Mouse (Mus musculus) embryonic facial prominence, embryonic 11.5 days (tissue): ENCODE results near the gene Hmcn2. TPM values are rescaled to one million over a fixed set of nuclear protein-coding genes. Genes with fewer than 3 reads are reported as not detected.
A peak's percentile ranks its signal among the peaks of the same experiment; 100 is the strongest.

Experiments
- ATAC-seq: fragments of 200-750 bp; cut with Nextera tagmentation; replicated peaks from 2 replicates; pipeline ENCODE4 v1.8.0; 2017; ENCODE audit warnings: low read depth; ENCODE audit not compliant: insufficient number of reproducible peaks, low FRiP score, low TSS enrichment
- DNase-seq: peaks from one replicate; pipeline ENCODE4 v3.0.0-alpha.2; 2015; ENCODE audit warnings: low spot score
- H3K27ac ChIP-seq: fragments of 300-500 bp; sonication (generic); replicated peaks from 2 replicates; pipeline ENCODE4 v1.5.1; 2014; ENCODE audit warnings: mild to moderate bottlenecking, low read depth, low read length, control low read depth
- H3K27me3 ChIP-seq: fragments of 300-500 bp; sonication (generic); 2 replicates; pipeline ENCODE4 v1.6.1; 2014; ENCODE audit warnings: mild to moderate bottlenecking, low read length, moderate library complexity, mixed read lengths; ENCODE audit not compliant: control insufficient read depth, insufficient read depth
- H3K36me3 ChIP-seq: fragments of 300-500 bp; sonication (generic); replicated peaks from 2 replicates; pipeline ENCODE4 v1.6.1; 2014; ENCODE audit warnings: low read depth, mild to moderate bottlenecking, low read length, moderate library complexity, mixed read lengths; ENCODE audit not compliant: control insufficient read depth, insufficient read depth
- H3K4me1 ChIP-seq: fragments of 300-500 bp; sonication (generic); 2 replicates; pipeline ENCODE4 v1.6.1; 2014; ENCODE audit warnings: low read length, mixed read lengths; ENCODE audit not compliant: control insufficient read depth, insufficient read depth
- H3K4me2 ChIP-seq: fragments of 300-500 bp; sonication (generic); 2 replicates; pipeline ENCODE4 v1.6.1; 2014; ENCODE audit warnings: low read depth, mild to moderate bottlenecking, control low read depth, low read length, moderate library complexity
- H3K4me3 ChIP-seq: fragments of 300-500 bp; sonication (generic); 2 replicates; pipeline ENCODE4 v1.5.1; 2014; ENCODE audit warnings: low read depth, low read length, control low read depth
- H3K9ac ChIP-seq: fragments of 300-500 bp; sonication (generic); replicated peaks from 2 replicates; pipeline ENCODE4 v1.6.1; 2014; ENCODE audit warnings: mild to moderate bottlenecking, control low read depth, low read length
- H3K9me3 ChIP-seq: fragments of 300-500 bp; sonication (generic); replicated peaks from 2 replicates; pipeline ENCODE4 v1.6.1; 2016; ENCODE audit warnings: mild to moderate bottlenecking, low read length, inconsistent platforms, mixed read lengths; ENCODE audit not compliant: control insufficient read depth
- WGBS: fragments of 180-500 bp; shearing (Covaris S2); extraction: QIAGEN DNeasy Blood & Tissue Kit; methylation state at CpG from one replicate; pipeline ENCODE4 v1.1.7; 2014; 5-methylcytosine and 5-hydroxymethylcytosine counted together
- polyA plus RNA-seq: library from polyadenylated mRNA; unstranded; fragments of >200 nt; fragmentation: Nextera tagmentation; extraction: Ambion mirVana; gene quantifications from 2 replicates; pipeline ENCODE4 v1.2.1, GENCODE M21; 2014

Gene Hmcn2
- polyA plus RNA-seq, 1 experiment from 2014 or later: 0.10 TPM

DNA sequence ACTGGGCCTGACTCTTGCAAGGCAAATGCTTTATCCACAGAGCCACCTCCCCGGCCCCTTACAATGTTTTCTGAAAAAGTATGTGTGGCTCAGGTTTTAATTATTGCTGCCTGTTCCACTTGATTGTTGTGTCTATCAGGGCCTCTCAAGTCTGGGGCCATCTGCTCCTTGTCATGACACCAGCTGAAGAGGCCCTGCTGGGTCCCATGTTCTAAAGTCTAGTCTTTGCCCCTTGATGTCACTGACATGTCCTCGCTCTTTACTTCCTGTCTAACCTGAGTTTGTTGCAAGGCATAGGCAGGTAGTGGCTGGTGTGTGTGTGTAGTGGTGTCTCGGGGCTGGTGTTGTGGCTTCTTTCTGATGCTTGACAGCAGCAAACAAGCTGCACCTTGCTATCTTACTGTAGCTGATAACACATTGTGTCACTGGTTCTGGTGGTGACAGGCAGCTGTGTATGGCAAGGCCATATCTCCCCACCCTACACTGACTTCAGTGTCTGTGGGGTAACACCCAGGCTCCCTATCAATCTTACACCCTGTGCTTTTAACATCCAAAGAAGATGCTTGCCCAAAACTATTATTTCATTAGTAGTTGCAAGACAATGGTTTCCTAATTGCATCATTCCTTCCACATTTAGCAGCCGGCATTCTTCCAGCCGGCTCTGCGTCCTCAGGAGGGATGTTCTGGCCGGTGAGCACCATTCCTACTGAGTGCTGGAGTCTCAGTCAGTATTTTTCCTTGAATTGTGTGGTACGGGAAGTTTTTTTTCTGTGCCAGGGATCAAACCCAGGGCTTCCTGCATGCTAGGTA, 27.7 kb downstream of the Hmcn2 start:
- no peak overlapping the region for H3K4me3 ChIP-seq
- ATAC-seq: no peak
- no peaks in the 10 kb centered on the region for H3K36me3 ChIP-seq
- H3K4me2 ChIP-seq: no peak overlapping the region
- no peak overlapping the region for H3K9ac ChIP-seq
- no peaks in the 10 kb centered on the region for H3K9me3 ChIP-seq
- DNase-seq: no peak
- H3K27ac ChIP-seq: no peak overlapping the region
- WGBS: 67% methylated on average over 8 of the region's 8 CpGs
- H3K4me1 ChIP-seq: no peaks in the 10 kb centered on the region
- no peaks in the 10 kb centered on the region for H3K27me3 ChIP-seq

GRCm38 (mm10) chr2:31346096-31346495, 31.9 kb downstream of the Hmcn2 start:
- WGBS: 35% methylated on average over 12 of the region's 12 CpGs
- Histone ChIP-seq H3K9ac (no peak overlapping the region), H3K9me3 (no peaks in the 10 kb centered on the region), H3K4me2 (no peak overlapping the region), H3K27me3 (no peaks in the 10 kb centered on the region), H3K4me1 (no peaks in the 10 kb centered on the region), H3K4me3 (no peak overlapping the region), H3K27ac (no peak overlapping the region), H3K36me3 (no peaks in the 10 kb centered on the region)
- DNase-seq: peak; percentile 82
- ATAC-seq: no peak

- H3K4me3 ChIP-seq: no peak overlapping the region
- WGBS: 77% methylated on average over 3 of the region's 3 CpGs
Measured at GRCm38 (mm10) chr2:31348373-31348772, 34.2 kb downstream of the Hmcn2 start.

GRCm38 (mm10) chr2:31348850-31349249, 34.6 kb downstream of the Hmcn2 start:
- 70% methylated on average over 5 of the region's 5 CpGs for WGBS
- Histone ChIP-seq H3K4me3 (no peak overlapping the region), H3K4me2 (no peak overlapping the region), H3K27ac (no peak overlapping the region), H3K36me3 (no peaks in the 10 kb centered on the region), H3K9ac (no peak overlapping the region), H3K9me3 (no peaks in the 10 kb centered on the region), H3K4me1 (no peaks in the 10 kb centered on the region), H3K27me3 (no peaks in the 10 kb centered on the region)
- DNase-seq: no peak
- no peak for ATAC-seq

More at GRCm38 (mm10) chr2:31348373-31348772, 34.2 kb downstream of the Hmcn2 start:
- Histone ChIP-seq H3K9me3 (no peaks in the 10 kb centered on the region), H3K4me2 (no peak overlapping the region), H3K4me1 (no peaks in the 10 kb centered on the region), H3K36me3 (no peaks in the 10 kb centered on the region), H3K27ac (no peak overlapping the region), H3K27me3 (no peaks in the 10 kb centered on the region), H3K9ac (no peak overlapping the region)
- DNase-seq: no peak
- no peak for ATAC-seq

DNA sequence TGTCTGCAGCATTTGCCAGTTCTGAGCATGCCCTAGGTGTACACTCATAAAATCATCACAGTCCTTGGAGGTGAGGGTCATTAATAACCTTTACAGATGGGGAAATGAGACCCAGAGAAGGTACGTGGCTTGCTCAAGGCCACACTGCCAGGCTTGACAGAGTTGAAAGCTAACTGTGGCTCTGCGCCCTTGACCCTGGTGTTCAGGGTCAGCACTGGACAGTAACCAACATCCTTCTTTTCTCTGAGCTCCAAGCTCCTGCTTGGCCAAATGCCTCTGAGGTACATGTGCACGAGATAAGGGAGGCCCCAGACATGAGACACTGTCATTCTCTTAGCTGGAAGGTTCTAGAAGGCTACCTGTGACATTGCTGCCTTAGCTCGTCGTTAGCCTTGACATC, 42.6 kb downstream of the Hmcn2 start:
- no peaks in the 10 kb centered on the region for H3K36me3 ChIP-seq
- no peak overlapping the region for H3K4me2 ChIP-seq
- no peaks in the 10 kb centered on the region for H3K27me3 ChIP-seq
- ATAC-seq (no peak), DNase-seq (no peak)
- H3K9ac ChIP-seq: no peak overlapping the region
- H3K9me3 ChIP-seq: no peaks in the 10 kb centered on the region
- H3K4me3 ChIP-seq: no peak overlapping the region
- 83% methylated on average over 5 of the region's 5 CpGs for WGBS
- H3K27ac ChIP-seq: no peak overlapping the region
- H3K4me1 ChIP-seq: no peaks in the 10 kb centered on the region

DNA sequence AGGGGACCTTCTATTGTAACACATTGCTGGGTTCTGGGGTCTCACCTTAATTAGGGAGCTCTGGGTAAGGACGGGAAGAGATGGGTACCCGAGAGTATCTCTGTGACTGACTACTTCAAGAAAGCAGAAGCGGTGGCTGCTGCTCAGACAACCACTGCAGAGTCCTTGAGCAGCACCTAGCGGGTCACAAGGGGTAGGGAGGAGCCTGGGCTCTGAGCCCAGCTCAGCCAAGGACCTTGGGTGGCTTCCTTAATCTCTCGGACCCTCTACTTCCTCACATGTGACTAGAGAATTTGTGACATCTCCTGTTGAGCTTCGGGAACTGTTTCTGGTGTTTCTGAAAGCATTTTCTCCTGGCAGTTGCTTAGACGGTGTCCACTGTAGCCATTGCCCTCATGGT, 45.1 kb downstream of the Hmcn2 start:
- no peaks in the 10 kb centered on the region for H3K9me3 ChIP-seq
- no peak for DNase-seq
- no peaks in the 10 kb centered on the region for H3K36me3 ChIP-seq
- no peaks in the 10 kb centered on the region for H3K4me1 ChIP-seq
- no peak overlapping the region for H3K27ac ChIP-seq
- 81% methylated on average over 7 of the region's 7 CpGs for WGBS
- no peaks in the 10 kb centered on the region for H3K27me3 ChIP-seq
- H3K4me2 ChIP-seq: no peak overlapping the region
- no peak overlapping the region for H3K9ac ChIP-seq
- no peak for ATAC-seq
- no peak overlapping the region for H3K4me3 ChIP-seq

- Histone ChIP-seq H3K9me3 (no peaks in the 10 kb centered on the region), H3K9ac (no peak overlapping the region), H3K4me2 (no peak overlapping the region), H3K27me3 (no peaks in the 10 kb centered on the region), H3K36me3 (no peaks in the 10 kb centered on the region), H3K4me1 (no peaks in the 10 kb centered on the region), H3K27ac (no peak overlapping the region), H3K4me3 (no peak overlapping the region)
- no peak for ATAC-seq
- 72% methylated on average over 7 of the region's 7 CpGs for WGBS
- DNase-seq: no peak
Measured at GRCm38 (mm10) chr2:31367186-31367585, 53.0 kb downstream of the Hmcn2 start.

- Histone ChIP-seq H3K4me2 (no peak overlapping the region), H3K36me3 (no peaks in the 10 kb centered on the region), H3K27me3 (no peaks in the 10 kb centered on the region), H3K4me3 (no peak overlapping the region), H3K9ac (no peak overlapping the region), H3K4me1 (no peaks in the 10 kb centered on the region), H3K27ac (no peak overlapping the region), H3K9me3 (no peaks in the 10 kb centered on the region)
- DNase-seq: no peak
- no peak for ATAC-seq
- 86% methylated on average over 9 of the region's 9 CpGs for WGBS
Measured at GRCm38 (mm10) chr2:31371396-31371795, 57.2 kb downstream of the Hmcn2 start.
